Mouse (Mus musculus) layer of hippocampus, adult 2 months (tissue): ENCODE measurements around the gene Calm5. TPM values are rescaled to one million over a fixed set of nuclear protein-coding genes. Genes with fewer than 3 reads are reported as not detected.
A peak's percentile ranks its signal among the peaks of the same experiment; 100 is the strongest.

ENCODE experiments used
- DNase-seq, 2 experiments: peaks; one replicate each; pipeline ENCODE4 v3.0.0; 2022; ENCODE audit warnings: low spot score in 2 of 2
- H3K27ac ChIP-seq: fragments of 200-600 bp; 2 replicates; pipeline ENCODE4 v1.8.1; 2022
- H3K4me3 ChIP-seq: fragments of 200-600 bp; 2 replicates; pipeline ENCODE4 v1.8.1; 2022; ENCODE audit warnings: mild to moderate bottlenecking
- CTCF ChIP-seq: fragments of 200-600 bp; conservative IDR thresholded peaks from 2 replicates; pipeline ENCODE4 v1.8.1; 2022; ENCODE audit warnings: antibody characterized with exemption, mild to moderate bottlenecking, moderate library complexity
- total RNA-seq, 2 experiments: library from RNA; stranded (reverse); gene quantifications; 2 replicates each; pipeline ENCODE4 v1.2.3; 2021

Gene Calm5
- total RNA-seq, 2 experiments from 2014 or later, result not detected

DNA sequence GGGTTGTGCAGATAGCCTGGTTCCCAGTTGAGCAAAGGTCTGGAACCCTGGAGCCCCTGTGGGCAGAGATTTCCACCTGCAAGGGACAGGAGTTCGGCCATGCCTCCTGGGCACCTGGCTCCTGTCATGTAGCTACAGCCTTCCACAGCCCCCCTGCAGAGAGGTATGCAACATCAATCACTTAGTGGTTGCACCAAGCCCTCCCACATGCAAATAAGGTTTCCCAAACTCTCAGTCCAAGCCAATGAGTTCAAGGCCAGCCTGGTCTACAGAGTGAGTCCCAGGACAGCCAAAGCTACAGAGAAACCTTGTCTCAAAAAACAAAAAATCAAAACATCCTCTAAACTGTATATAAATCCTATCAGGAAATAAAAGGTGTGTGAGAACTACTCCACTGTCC is 3.6 kb upstream of the Calm5 start:
- no peak for TF ChIP-seq CTCF
- H3K27ac ChIP-seq, result no peak overlapping the region
- no peak for DNase-seq
- no peak overlapping the region for H3K4me3 ChIP-seq

DNA sequence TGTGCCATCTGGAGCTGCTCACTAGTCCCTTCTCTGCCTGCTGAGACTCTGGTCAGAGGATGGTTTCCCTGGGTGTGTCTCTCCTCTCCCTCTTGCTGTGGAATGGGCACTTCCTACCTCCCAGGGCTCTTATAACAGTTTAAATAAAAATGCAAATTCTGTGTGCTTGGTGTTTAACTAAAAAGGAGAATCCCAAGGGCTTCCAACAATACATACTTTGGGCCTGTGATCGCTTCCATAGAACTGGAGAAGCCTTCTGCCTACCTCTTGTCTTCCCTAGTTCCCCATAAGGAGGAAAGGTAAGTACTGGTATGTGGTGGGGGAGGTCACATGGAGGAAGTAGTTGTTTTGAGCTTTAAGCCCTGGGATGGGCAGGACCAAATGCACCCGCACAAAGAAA is 883 bp downstream of the Calm5 start:
- DNase-seq, result no peak
- no peak overlapping the region for H3K4me3 ChIP-seq
- no peak overlapping the region for H3K27ac ChIP-seq
- no peak for TF ChIP-seq CTCF

DNA sequence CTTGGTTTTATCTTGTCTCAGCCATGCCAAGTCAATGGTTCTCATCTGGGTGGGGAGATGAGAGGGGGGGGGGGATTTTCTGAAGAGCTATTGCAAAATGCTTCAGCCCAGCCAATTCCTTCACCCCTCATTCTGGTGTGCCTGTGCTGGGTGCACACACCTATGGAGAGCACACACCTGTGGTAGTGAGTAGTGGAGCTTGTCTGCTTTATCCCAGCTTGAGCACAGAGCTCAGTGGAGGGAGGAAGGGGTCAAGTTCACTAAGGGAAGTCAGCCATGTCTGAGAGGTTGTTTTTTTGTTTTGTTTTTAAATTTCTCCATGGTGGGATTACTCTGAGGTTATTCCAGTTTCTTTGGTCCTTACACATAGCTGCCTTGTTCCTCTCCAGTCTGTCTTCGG is 2.3 kb downstream of the Calm5 start:
- TF ChIP-seq CTCF, result no peak
- no peak overlapping the region for H3K4me3 ChIP-seq

DNA sequence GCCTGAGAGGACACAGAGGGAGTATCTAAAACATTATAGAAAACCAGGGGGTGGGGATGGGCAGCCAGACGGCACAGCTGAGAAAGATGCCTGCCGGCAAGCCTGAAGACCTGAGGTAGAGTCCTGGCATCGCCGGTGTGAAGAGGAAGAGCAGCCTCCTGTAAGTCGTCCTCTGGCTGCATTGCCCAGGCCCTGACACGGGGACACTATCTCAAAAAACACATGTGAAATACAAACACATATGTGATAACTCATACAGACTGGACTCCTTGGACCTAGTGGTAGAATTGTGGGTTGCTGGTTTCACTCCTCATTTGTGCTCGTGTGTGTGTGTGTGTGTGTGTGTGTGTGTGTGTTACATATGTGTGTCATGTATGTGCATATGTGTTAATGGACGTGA is 7.3 kb downstream of the Calm5 start:
- TF ChIP-seq CTCF, result no peak
- DNase-seq, result no peak
- H3K4me3 ChIP-seq, result no peak overlapping the region
- H3K27ac ChIP-seq, result no peak overlapping the region

More for the DNA sequence above, 2.3 kb downstream of the Calm5 start:
- DNase-seq, result no peak
- H3K27ac ChIP-seq, result no peak overlapping the region

DNA sequence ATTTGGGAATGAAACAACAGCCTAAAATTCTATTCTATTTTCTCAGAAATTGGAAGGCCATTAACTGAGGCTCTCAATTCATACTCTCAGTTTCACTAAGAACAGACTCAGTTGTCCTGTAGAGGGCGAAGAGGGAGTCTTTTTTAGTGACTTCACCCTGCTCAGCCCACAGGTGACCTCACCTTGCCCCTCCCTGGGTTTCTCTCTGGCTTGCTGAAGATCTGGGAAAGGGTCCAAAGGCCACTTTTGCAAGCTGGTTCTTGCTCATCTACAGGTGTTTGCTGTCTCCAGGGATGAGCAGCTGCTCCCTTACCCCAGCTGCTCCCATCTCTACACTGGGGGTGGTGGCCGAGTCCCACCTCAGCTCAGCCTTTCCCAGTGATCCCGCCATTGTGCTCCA is 8.4 kb downstream of the Calm5 start:
- DNase-seq, result no peak
- Histone ChIP-seq H3K4me3 (no peak overlapping the region), H3K27ac (no peak overlapping the region)
- no peak for TF ChIP-seq CTCF

DNA sequence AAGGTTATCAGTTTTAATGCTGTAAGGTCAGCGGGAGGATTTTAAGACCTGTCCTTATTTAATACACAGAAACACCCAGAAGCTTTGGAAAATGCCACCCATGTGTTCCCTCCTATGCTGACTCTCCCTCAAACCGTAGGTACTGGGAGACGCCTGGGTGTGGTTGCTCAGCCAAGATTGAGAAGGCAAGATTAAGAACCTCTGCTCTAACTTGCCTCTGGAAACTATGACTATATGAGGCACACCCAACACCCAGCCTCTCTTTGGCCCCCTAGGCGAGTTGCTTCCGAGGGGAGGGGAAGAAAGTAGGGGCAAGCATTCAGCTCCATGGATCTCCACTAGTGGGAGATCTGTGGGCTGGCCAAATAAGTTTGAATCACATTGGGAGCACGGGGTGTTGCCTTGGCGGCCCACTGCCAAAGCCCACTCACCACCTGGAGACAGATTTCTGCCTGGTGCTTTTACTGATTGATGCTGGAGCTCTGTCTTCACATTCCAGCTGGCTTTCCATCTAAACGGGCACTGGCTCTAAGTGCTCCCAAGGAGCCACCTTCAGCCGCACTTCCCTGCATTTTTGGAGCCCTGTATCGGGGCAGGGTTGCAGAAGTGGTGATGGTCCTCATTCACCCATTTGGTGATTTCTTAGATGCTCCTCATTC is 9.1 kb downstream of the Calm5 start:
- TF ChIP-seq CTCF, result peak; percentile 41
- H3K27ac ChIP-seq, result no peak overlapping the region
- H3K4me3 ChIP-seq, result no peak overlapping the region
- DNase-seq, result peak; percentile 16 to 41

DNA sequence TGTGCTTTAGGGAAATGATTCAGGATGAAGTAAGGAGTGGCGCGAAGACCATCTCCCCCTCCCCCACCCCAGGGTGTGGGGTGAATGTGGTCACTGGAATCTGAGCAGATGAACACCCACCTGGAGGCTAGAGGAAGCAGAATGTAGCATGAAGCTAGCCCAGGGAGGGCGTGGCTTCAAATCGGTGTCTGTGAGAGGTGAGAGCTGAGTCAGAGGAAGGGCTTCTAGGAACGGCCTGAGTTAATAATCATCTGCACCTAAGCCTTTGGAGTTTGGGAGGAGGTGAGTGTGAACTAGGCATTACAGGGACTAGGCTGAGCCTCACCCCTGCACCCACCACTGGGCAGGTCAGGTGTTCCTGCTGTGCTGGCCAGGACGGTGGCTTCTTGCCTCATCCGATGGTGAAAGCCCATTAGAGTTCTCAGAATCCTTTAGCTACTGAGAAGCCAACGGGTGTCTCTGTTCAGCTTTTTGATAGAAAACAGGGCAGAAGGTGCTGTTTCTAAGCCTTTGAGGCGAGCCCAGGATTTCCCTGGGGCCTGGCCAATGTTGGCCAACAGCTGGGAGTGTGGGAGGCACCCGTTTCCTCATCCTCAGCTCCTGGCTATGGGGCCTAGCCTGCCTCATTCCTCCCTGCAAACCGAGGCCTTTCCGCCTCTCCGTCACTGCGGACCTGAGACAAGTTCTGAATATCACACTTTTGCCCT is 11.8 kb downstream of the Calm5 start:
- no peak for TF ChIP-seq CTCF
- H3K4me3 ChIP-seq, result no peak overlapping the region
- no peak for DNase-seq
- H3K27ac ChIP-seq, result peak overlapping the region; percentile 36; the same call in 1 of the 2 replicates

DNA sequence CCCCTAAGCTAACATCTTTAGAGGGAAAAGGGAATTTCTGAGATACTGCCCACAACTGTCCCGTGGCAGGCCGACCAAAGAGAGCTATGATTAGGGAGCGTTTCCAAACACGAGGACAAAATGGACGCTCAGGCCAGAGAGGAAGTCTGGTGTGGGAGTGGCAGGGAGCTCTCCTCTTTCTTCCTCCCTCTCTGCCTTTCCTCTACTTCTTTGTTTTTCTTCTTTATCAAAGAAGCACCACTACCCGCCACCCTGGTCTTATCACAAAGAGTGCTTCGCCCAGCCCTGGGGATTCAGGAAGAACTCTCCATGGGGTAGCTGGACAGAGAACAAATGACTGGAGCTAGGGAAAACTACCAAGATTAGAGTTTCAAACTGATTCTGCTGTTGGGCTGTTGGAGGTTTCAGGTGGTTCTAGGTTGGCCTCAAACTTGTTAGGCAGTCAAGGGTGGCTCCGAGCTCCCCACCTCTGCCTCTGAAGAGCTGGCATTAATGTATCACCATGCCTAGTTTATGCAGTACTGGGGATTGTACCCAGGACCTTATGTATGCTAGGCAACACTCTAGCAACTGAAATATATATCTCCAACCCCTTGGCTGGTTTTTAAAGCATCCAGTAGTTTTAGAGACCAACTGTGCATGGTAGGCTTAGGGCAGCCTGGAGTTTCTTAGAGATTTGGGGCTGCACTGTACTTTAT is 12.5 kb downstream of the Calm5 start:
- DNase-seq, result no peak
- no peak for TF ChIP-seq CTCF
- Histone ChIP-seq H3K27ac (0 out of 2 replicates have a peak overlapping the region, but pooled peaks have one; percentile 36), H3K4me3 (no peak overlapping the region)

DNA sequence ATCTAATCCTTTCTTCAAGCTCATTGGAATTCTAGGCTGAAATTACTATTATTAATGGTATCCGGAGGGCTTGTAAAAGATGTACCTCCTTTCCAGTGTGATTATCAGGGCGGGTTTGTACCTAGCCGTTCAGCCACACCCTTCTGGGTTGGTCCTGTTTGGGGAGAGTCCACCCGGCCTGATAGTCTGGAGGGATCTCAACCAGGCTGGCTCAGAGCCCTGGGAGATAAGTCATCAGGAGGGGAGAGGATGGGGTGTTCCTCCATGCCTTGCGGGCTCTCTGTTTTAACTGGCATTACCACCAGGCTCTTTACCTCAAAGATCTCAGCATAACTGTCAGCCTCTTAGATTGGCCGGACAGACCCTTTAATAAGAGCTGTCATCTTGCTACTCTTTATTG is 13.2 kb downstream of the Calm5 start:
- H3K27ac ChIP-seq, result no peak overlapping the region
- TF ChIP-seq CTCF, result no peak
- no peak overlapping the region for H3K4me3 ChIP-seq
- no peak for DNase-seq

DNA sequence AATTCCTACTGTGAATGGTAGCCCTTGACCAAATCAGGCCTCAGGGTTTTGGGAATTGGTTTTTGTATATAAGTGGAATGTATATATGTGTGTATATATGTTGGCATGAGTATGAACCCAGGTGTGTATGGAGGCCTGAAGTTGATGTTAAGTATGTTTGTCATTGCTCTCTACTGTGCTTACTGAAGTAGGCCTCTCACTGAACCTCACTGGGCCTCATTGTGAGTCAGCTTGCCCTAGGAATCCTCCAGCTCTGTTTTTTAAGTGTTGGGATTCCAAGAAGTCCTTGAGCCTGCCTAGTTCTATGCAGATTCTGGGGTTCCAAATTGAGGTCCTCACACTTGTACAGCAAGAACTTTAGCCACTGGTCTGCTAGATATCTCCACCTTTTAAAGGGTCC is 15.9 kb downstream of the Calm5 start:
- TF ChIP-seq CTCF, result no peak
- no peak overlapping the region for H3K4me3 ChIP-seq
- no peak overlapping the region for H3K27ac ChIP-seq
- no peak for DNase-seq

DNA sequence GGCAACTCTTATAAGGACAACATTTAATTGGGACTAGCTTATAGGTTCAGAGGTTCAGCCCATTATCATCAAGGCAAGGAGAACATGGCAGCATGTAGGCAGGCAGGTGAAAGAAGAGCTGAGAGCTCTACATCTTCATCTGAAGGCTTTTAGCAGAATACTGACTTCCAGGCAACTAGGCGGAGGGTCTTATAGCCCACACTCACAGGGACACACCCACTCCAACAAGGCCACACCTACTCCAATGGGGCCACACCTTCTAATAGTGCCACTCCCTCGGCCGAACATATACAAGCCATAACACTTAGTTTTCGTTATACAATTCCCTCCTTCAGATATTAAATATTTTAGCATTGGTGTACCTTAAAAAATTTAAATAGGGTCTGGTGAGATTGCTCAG is 18.9 kb downstream of the Calm5 start:
- Histone ChIP-seq H3K27ac (no peak overlapping the region), H3K4me3 (no peak overlapping the region)
- TF ChIP-seq CTCF, result no peak
- DNase-seq, result no peak

DNA sequence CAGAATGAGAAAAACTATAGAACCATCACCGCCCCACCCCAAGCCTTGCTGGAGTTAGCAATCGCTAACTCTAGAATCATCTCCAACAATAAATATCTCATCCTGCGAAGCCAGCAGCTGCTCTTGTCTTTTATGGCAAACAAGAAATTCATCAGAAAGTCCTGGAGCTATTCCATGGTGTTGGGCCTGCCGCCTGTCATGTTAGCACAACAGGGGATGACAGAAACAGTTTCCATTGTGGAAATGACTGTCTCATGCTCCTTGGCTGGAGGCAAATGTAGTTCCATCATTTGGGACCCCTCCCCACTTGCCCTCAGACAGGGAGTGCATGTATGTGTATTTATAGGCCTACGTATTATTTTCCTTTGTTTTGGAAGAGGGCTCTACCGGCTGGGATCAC is 22.5 kb downstream of the Calm5 start:
- H3K4me3 ChIP-seq, result no peak overlapping the region
- TF ChIP-seq CTCF, result no peak
- H3K27ac ChIP-seq, result peak overlapping the region; percentile 23; the same call in 1 of the 2 replicates
- peak; percentile 41 to 64 for DNase-seq

DNA sequence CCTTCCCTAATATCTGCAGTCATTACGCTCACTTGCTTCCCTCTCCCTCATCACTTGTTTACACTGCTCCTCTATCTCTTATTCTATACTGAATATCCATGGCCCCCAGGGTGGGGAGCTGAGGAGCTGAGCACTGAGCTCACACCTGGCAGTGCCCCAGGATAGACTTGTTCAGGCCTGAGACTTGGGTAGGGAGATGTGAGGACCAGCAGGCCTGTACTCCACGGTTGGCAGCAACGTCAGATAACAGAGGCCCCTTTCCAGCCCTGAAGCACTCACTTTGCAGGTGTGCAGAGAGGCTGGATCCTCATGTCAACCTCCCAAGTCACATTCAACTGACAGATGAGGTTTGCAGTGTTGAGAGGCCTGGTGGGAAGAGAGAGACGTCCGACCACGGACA is 23.2 kb downstream of the Calm5 start:
- Histone ChIP-seq H3K27ac (no peak overlapping the region), H3K4me3 (no peak overlapping the region)
- no peak for DNase-seq
- no peak for TF ChIP-seq CTCF
